In the genomic region with DNA sequence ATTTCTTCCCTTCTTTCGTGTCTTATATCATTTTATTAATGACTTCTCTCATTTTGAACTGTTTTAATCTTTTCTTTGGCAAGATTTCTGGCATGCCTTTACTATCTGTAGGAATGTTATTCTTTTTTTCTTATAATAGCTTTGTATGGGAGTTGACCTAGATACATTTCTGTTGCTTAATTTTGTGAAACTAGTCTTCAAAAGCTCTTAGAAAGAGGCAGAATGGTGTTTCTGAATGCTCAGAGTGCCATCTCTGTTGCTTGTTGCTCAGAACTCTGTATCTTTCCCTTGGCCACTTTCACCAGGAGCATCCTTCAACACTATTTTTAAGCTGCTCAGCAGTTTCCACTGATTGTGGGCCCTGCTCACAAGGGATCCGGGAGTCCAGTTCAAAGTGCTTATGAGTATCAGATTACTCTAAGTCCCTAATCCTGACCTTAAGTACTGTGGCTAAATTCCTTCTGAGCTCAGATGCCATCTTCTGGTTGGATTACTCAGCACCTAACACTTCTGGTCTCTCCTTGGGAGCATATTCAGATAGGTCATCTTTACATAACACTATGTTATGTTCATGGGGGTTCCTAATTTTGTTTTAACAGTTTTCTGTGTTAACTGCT, we compare ENCODE assay signal across 31 mouse cellular contexts. TPM values are rescaled to one million over a fixed set of nuclear protein-coding genes. Genes with fewer than 3 reads are reported as not detected.
DNase-seq lines count a peak whose midpoint lies in the region; ATAC-seq lines count a peak whose summit lies in the region.
"Had no signal": no experiment of that assay in that cellular context is flagged by ENCODE, and none has a peak within 500 bp of the region (broad histone marks: within the 10 kb centered on the region; RNA-seq: fewer than 3 reads in every experiment).

No protein-coding gene starts in this region.

- H3K36me3 ChIP-seq in kidney, embryonic 14.5 days (ENCODE audit: control insufficient read depth, insufficient read depth, low read length): no peaks in the 10 kb centered on the region
- no peaks in the 10 kb centered on the region for H3K36me3 ChIP-seq in forebrain, embryonic 11.5 days (ENCODE audit: control insufficient read depth, insufficient read depth, low read length)
- H3K36me3 ChIP-seq: embryonic facial prominence, embryonic 13.5 days; forebrain, embryonic 10.5 days; heart, embryonic 15.5 days; hindbrain, embryonic 12.5 days; intestine, embryonic 15.5 days; limb, embryonic 12.5 days; stomach, embryonic 15.5 days had no signal

- no peaks in the 10 kb centered on the region for H3K9me3 ChIP-seq in kidney, embryonic 14.5 days (ENCODE audit: control insufficient read depth, low read length)
- H3K9me3 ChIP-seq in forebrain, embryonic 11.5 days (ENCODE audit: control insufficient read depth, low read length): no peaks in the 10 kb centered on the region
- H3K9me3 ChIP-seq: embryonic facial prominence, embryonic 13.5 days; forebrain, embryonic 10.5 days; heart, embryonic 15.5 days; hindbrain, embryonic 12.5 days; intestine, embryonic 15.5 days; limb, embryonic 12.5 days; stomach, embryonic 15.5 days had no signal

- DNase-seq in frontal cortex, postnatal 14 days (ENCODE audit: low spot score in 2 of 2): no peak
- DNase-seq in kidney, adult 9 months: peak; percentile 60
- peak; percentile 14 for DNase-seq in 416B (ENCODE audit: low read depth)
- DNase-seq in kidney, postnatal 25 days: peak; percentile 14 to 63
- DNase-seq in forebrain, embryonic 11.5 days (ENCODE audit: low spot score): no peak
- DNase-seq in adrenal gland, postnatal 14 days: no peak
- DNase-seq: cerebellum, adult 8-10 months; cerebellum, postnatal 25 days; embryo, embryonic 11 days; forebrain, postnatal 0 days; gastrocnemius, postnatal 14 days; heart, postnatal 36 days; lung, postnatal 36 days; right cerebral cortex, postnatal 14 days; thymus, postnatal 14 days had no signal

- H3K27me3 ChIP-seq in kidney, embryonic 14.5 days (ENCODE audit: control insufficient read depth, insufficient read depth, low read length): no peaks in the 10 kb centered on the region
- H3K27me3 ChIP-seq in forebrain, embryonic 11.5 days (ENCODE audit: control insufficient read depth, insufficient read depth, low read length): no peaks in the 10 kb centered on the region
- H3K27me3 ChIP-seq: embryonic facial prominence, embryonic 13.5 days; heart, embryonic 15.5 days; hindbrain, embryonic 12.5 days; intestine, embryonic 15.5 days; limb, embryonic 12.5 days; stomach, embryonic 15.5 days had no signal

- no peaks in the 10 kb centered on the region for H3K4me1 ChIP-seq in kidney, embryonic 14.5 days (ENCODE audit: control insufficient read depth, insufficient read depth, low read length)
- no peaks in the 10 kb centered on the region for H3K4me1 ChIP-seq in forebrain, embryonic 11.5 days (replicated peaks; ENCODE audit: control insufficient read depth, insufficient read depth, low read length)
- H3K4me1 ChIP-seq: embryonic facial prominence, embryonic 13.5 days; forebrain, embryonic 10.5 days; heart, embryonic 15.5 days; hindbrain, embryonic 12.5 days; intestine, embryonic 15.5 days; limb, embryonic 12.5 days; stomach, embryonic 15.5 days had no signal

- H3K9ac ChIP-seq in kidney, embryonic 14.5 days (ENCODE audit: low read depth, low read length): no peak overlapping the region
- H3K9ac ChIP-seq in forebrain, embryonic 11.5 days (ENCODE audit: low read length): no peak overlapping the region
- H3K9ac ChIP-seq: embryonic facial prominence, embryonic 13.5 days; forebrain, postnatal 0 days; heart, embryonic 15.5 days; hindbrain, embryonic 12.5 days; intestine, embryonic 15.5 days; limb, embryonic 12.5 days; stomach, embryonic 15.5 days had no signal

- H3K4me2 ChIP-seq in kidney, embryonic 14.5 days (replicated peaks; ENCODE audit: low read depth, low read length): no peak overlapping the region
- H3K4me2 ChIP-seq in forebrain, embryonic 11.5 days (ENCODE audit: low read depth, low read length, severe bottlenecking): no peak overlapping the region
- H3K4me2 ChIP-seq: embryonic facial prominence, embryonic 13.5 days; heart, embryonic 15.5 days; hindbrain, embryonic 12.5 days; intestine, embryonic 15.5 days; limb, embryonic 12.5 days; liver, embryonic 11.5 days; midbrain, embryonic 11.5 days; stomach, embryonic 15.5 days had no signal

- no peak overlapping the region for H3K4me3 ChIP-seq in kidney, embryonic 14.5 days (ENCODE audit: low read length)
- H3K4me3 ChIP-seq in forebrain, embryonic 11.5 days (ENCODE audit: low read depth, low read length): no peak overlapping the region
- H3K4me3 ChIP-seq: embryonic facial prominence, embryonic 13.5 days; forebrain, embryonic 10.5 days; heart, embryonic 15.5 days; hindbrain, embryonic 12.5 days; intestine, embryonic 15.5 days; layer of hippocampus, adult 2 months; left cerebral cortex, adult 2 months; limb, embryonic 12.5 days; stomach, embryonic 15.5 days had no signal

- 45% methylated on average over 2 of the region's 2 CpGs for WGBS in kidney, embryonic 14.5 days
- WGBS in forebrain, embryonic 11.5 days: 55% methylated on average over 2 of the region's 2 CpGs

- H3K27ac ChIP-seq in kidney, embryonic 14.5 days (ENCODE audit: low read depth, low read length): no peak overlapping the region
- H3K27ac ChIP-seq in forebrain, embryonic 11.5 days (ENCODE audit: low read depth, low read length): no peak overlapping the region
- H3K27ac ChIP-seq: embryonic facial prominence, embryonic 13.5 days; forebrain, embryonic 10.5 days; heart, embryonic 15.5 days; hindbrain, embryonic 12.5 days; hindbrain, postnatal 0 days; intestine, embryonic 15.5 days; layer of hippocampus, adult 2 months; left cerebral cortex, adult 2 months; limb, embryonic 12.5 days; stomach, embryonic 15.5 days had no signal

- peak; percentile 98 for ATAC-seq in frontal cortex, adult (ENCODE audit: low TSS enrichment)
- no peak for ATAC-seq in kidney, embryonic 14.5 days (ENCODE audit: low FRiP score, low TSS enrichment)
- ATAC-seq in forebrain, embryonic 11.5 days (replicated peaks; ENCODE audit: low FRiP score): no peak
- ATAC-seq: forebrain, postnatal 0 days; hindbrain, postnatal 0 days; intestine, embryonic 15.5 days; midbrain, embryonic 16.5 days had no signal

RNA-seq across cellular contexts. Expression of gene Aoah, which starts 26.9 kb away (rescaled TPM):
- 0.57 and 0.95 TPM in 2 replicates for polyA plus RNA-seq in kidney, embryonic 14.5 days (2014; fragmentation: Nextera tagmentation; extraction: Ambion mirVana)
- polyA plus RNA-seq in forebrain, embryonic 11.5 days (2014; fragmentation: Nextera tagmentation; extraction: Ambion mirVana): 0.24 and 0.32 TPM in 2 replicates
- 0.82 and 1.1 TPM in 2 replicates for total RNA-seq in adrenal gland, postnatal 14 days (2021)
- total RNA-seq: MEL had no signal

Comparison
In these comparisons a context has a peak if more than half of its experiments do, and no peak if none do; other contexts are left out.
1. DNase-seq: peak in kidney, adult 9 months (single experiment), 416B (single experiment) and kidney, postnatal 25 days (2 of 2); none in frontal cortex, postnatal 14 days (0 of 2), forebrain, embryonic 11.5 days (single experiment) and adrenal gland, postnatal 14 days (single experiment).